Mouse (Mus musculus) midbrain, embryonic 16.5 days (tissue): ENCODE data around the gene Ndc80. TPM values are rescaled to one million over a fixed set of nuclear protein-coding genes. Genes with fewer than 3 reads are reported as not detected.
"Not testable (repeated sequence)": the region's sequence is repeated elsewhere in the genome, so short reads cannot be mapped to it uniquely, and the experiment has no call there.

Source experiments
- ATAC-seq: fragments of 200-750 bp; cut with Nextera tagmentation; 2 replicates; pipeline ENCODE4 v1.8.0; 2017; ENCODE audit warnings: moderate TSS enrichment
- H3K27ac ChIP-seq: fragments of 300-500 bp; sonication (generic); 2 replicates; pipeline ENCODE4 v1.5.1; 2014; ENCODE audit warnings: mild to moderate bottlenecking, low read length, mixed read lengths
- H3K27me3 ChIP-seq: fragments of 300-500 bp; sonication (generic); 2 replicates; pipeline ENCODE4 v1.6.1; 2014; ENCODE audit warnings: low read depth, low read length, mixed read lengths; ENCODE audit not compliant: control insufficient read depth, insufficient read depth
- H3K36me3 ChIP-seq: fragments of 300-500 bp; sonication (generic); 2 replicates; pipeline ENCODE4 v1.6.1; 2014; ENCODE audit warnings: mild to moderate bottlenecking, low read length, moderate library complexity, mixed read lengths; ENCODE audit not compliant: control insufficient read depth, insufficient read depth
- H3K4me1 ChIP-seq: fragments of 300-500 bp; sonication (generic); 2 replicates; pipeline ENCODE4 v1.6.1; 2014; ENCODE audit warnings: mild to moderate bottlenecking, low read length, mixed read lengths; ENCODE audit not compliant: control insufficient read depth, insufficient read depth
- H3K4me2 ChIP-seq: fragments of 300-500 bp; sonication (generic); 2 replicates; pipeline ENCODE4 v1.6.1; 2014; ENCODE audit warnings: mild to moderate bottlenecking, low read length, mixed read lengths
- H3K4me3 ChIP-seq: fragments of 300-500 bp; sonication (generic); 2 replicates; pipeline ENCODE4 v1.5.1; 2014; ENCODE audit warnings: low read depth, mild to moderate bottlenecking, low read length, moderate library complexity, mixed read lengths
- H3K9ac ChIP-seq: fragments of 300-500 bp; sonication (generic); 2 replicates; pipeline ENCODE4 v1.6.1; 2014; ENCODE audit warnings: low read depth, low read length, mixed read lengths
- H3K9me3 ChIP-seq: fragments of 300-500 bp; sonication (generic); replicated peaks from 2 replicates; pipeline ENCODE4 v1.6.1; 2014; ENCODE audit warnings: mild to moderate bottlenecking, low read length, mixed read lengths; ENCODE audit not compliant: control insufficient read depth, poor library complexity, severe bottlenecking
- WGBS: fragments of 180-500 bp; shearing (Covaris S2); extraction: QIAGEN DNeasy Blood & Tissue Kit; methylation state at CpG from one replicate; pipeline ENCODE4 v1.1.7; 2014; 5-methylcytosine and 5-hydroxymethylcytosine counted together
- polyA plus RNA-seq: library from polyadenylated mRNA; unstranded; fragments of >200 nt; fragmentation: Nextera tagmentation; extraction: Ambion mirVana; gene quantifications from 2 replicates; pipeline ENCODE4 v1.2.1, GENCODE M21; 2015

Gene Ndc80
- polyA plus RNA-seq, 1 experiment from 2014 or later, result 4.4 TPM

DNA sequence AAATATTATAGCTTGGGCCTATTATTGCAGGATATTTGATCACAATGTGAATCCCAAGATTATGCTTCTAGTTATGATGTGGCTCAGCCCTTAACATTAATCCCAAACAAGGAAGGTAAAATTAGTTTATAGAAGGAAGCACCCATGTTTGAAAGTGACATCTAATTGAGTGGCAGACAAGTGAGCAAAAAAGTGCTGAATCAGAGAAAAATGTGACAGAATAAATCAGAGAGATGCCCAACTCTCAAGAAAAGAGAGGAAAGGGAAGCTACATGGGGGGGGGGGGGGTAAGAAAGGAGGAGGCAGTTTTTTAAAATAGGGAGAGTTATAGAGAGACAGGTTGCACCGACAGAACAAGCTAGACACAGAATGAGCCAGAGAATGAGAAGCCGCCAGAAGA lies 55.4 kb downstream of the Ndc80 start:
- no peak for ATAC-seq
- H3K36me3 ChIP-seq, result no peaks in the 10 kb centered on the region
- H3K9ac ChIP-seq, result no peak overlapping the region
- no peaks in the 10 kb centered on the region for H3K9me3 ChIP-seq
- H3K4me1 ChIP-seq, result peaks cover 14% of the 10 kb centered on the region
- no peaks in the 10 kb centered on the region for H3K27me3 ChIP-seq
- H3K4me3 ChIP-seq, result no peak overlapping the region
- no peak overlapping the region for H3K4me2 ChIP-seq
- no peak overlapping the region for H3K27ac ChIP-seq
- 72% methylated on average over 2 of the region's 2 CpGs for WGBS

- Histone ChIP-seq H3K4me1 (no peaks in the 10 kb centered on the region), H3K9me3 (no peaks in the 10 kb centered on the region), H3K4me3 (no peak overlapping the region), H3K4me2 (no peak overlapping the region), H3K9ac (no peak overlapping the region), H3K36me3 (peaks cover 8% of the 10 kb centered on the region; the same call in 1 of the 2 replicates), H3K27me3 (no peaks in the 10 kb centered on the region), H3K27ac (no peak overlapping the region)
- ATAC-seq, result no peak
- 92% methylated on average over 3 of the region's 3 CpGs for WGBS
Observed at GRCm38 (mm10) chr17:71460312-71460711, 66.3 kb downstream of the Ndc80 start.

- H3K36me3 ChIP-seq, result peaks cover 8% of the 10 kb centered on the region; the same call in 1 of the 2 replicates
- no peaks in the 10 kb centered on the region for H3K4me1 ChIP-seq
- no peak within 1 kb of the TSS for H3K9ac ChIP-seq
- H3K9me3 ChIP-seq, result no peaks in the 10 kb centered on the region
- no peaks in the 10 kb centered on the region for H3K27me3 ChIP-seq
- ATAC-seq, result no peak
- H3K4me3 ChIP-seq, result no peak within 1 kb of the TSS
- H3K27ac ChIP-seq, result no peak within 1 kb of the TSS
- H3K4me2 ChIP-seq, result no peak within 1 kb of the TSS
- 100% methylated on average over 2 of the region's 2 CpGs for WGBS
Observed at GRCm38 (mm10) chr17:71459818-71460217, 66.8 kb downstream of the Ndc80 start, which contains the start of gene Gm4707. Gene Gm4707, minus strand, starts transcription at chr17:71459918.

DNA sequence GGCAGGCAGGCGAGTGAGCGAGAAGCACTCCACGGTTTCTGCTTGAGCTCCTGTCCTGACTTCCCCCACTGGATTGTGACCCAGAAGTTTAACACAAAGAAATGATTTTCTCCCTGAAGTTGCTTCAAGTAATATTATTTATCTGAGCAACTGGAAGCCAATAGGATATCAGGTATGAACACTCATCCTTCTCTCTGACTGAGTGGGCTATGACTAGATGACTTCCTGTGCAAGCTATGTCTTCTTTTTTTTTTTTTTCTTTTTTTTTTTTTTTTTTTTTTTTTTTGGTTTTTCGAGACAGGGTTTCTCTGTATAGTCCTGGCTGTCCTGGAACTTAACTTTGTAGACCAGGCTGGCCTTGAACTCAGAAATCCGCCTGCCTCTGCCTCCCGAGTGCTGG lies 69.3 kb downstream of the Ndc80 start:
- H3K4me3 ChIP-seq, H3K4me1 ChIP-seq, ATAC-seq, H3K36me3 ChIP-seq, H3K27ac ChIP-seq, H3K9ac ChIP-seq, H3K9me3 ChIP-seq, H3K4me2 ChIP-seq, H3K27me3 ChIP-seq: not testable (repeated sequence)
- 96% methylated on average over 5 of the region's 6 CpGs for WGBS

Other genes starting within 250 kb of the Ndc80 start
- gene Emilin2, start 214.9 kb downstream of the Ndc80 start, polyA plus RNA-seq, result 1.0 and 1.4 TPM in 2 replicates
- 2.5 and 3.7 TPM in 2 replicates for gene Gm4707, start 66.9 kb downstream of the Ndc80 start, polyA plus RNA-seq
- gene Smchd1, start 51.5 kb downstream of the Ndc80 start, polyA plus RNA-seq, result 41.5 and 43.1 TPM in 2 replicates
- gene Spdya, start 25.2 kb upstream of the Ndc80 start, polyA plus RNA-seq, result 1.4 and 1.9 TPM in 2 replicates
- 50.3 and 51.2 TPM in 2 replicates for gene Wdr43, start 89.0 kb upstream of the Ndc80 start, polyA plus RNA-seq
- 0.76 and 1.5 TPM in 2 replicates for gene Togaram2, start 146.4 kb upstream of the Ndc80 start, polyA plus RNA-seq
- not detected in 2 replicates for gene Pcare, start 226.0 kb upstream of the Ndc80 start, polyA plus RNA-seq
- 13.1 and 14.7 TPM in 2 replicates for gene Clip4, start 241.6 kb upstream of the Ndc80 start, polyA plus RNA-seq